Mouse (Mus musculus) brain, embryonic 18.5 days (tissue): Measurements from ENCODE around the gene Edf1.
"Not testable (repeated sequence)": the region's sequence is repeated elsewhere in the genome, so short reads cannot be mapped to it uniquely, and the experiment has no call there.

Experiments used
- DNase-seq: peaks from one replicate; pipeline ENCODE4 v3.0.0-alpha.2; 2012; ENCODE audit warnings: low read depth, low spot score

The Edf1 gene

DNA sequence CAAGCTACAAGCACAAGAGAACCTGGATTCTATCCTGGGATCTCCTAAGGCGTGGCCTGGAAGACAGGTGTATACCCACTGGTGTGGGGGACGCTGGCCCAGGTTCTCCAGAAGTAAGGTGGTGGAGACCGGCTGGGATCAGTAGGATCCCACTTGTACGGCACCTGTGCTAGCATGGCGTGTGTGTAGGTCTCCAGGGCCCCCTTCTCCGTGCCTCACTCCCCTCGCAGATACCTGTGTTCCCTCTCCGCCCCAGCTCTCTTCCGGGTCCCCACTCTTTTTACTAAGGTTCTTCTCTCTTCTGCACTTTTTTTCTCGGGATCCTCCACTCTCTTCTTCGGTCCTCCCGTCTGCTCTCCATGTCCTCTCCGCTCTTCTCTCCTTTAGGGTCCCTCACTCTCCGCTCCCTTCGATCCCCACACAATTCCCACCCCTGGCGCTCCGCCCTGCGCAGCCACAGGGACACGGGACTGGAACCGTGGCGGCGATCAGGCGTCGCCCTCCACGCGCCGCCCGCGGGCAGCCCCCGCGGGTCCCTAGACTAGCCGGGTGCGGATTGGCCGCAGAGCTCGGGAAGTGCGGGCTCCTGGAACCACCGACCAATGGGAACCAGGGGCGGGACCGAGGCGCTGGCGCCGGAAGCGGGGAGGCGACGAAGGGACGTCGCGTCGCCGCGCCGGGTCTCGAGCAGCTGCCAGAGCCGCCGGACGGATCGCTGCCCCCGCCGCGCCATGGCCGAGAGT, at the start of gene Edf1:
Gene Edf1 (plus strand): TSS at position 627 of the 743 bp plus-strand sequence.
- DNase-seq, result peak; percentile 86

DNA sequence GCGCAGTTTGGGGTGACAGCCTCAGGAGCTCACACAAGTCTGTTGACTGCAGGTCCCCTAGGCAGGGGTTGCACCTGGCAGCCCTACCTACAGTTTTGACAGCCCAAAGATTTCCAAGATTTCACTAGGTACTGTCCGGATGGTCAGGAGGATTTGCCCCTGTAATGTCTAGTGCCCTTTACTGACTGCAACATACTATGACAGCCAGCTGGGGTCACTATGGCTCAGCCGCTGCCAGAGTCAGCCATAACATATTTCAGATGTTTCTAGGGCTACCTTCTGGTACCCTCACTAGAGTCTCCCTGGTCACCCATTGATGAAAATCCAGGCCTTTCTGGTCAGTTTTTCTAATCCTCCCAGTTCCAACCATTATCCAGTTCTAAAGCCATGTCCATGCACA, 47.7 kb upstream of the Edf1 start:
- no peak for DNase-seq

DNA sequence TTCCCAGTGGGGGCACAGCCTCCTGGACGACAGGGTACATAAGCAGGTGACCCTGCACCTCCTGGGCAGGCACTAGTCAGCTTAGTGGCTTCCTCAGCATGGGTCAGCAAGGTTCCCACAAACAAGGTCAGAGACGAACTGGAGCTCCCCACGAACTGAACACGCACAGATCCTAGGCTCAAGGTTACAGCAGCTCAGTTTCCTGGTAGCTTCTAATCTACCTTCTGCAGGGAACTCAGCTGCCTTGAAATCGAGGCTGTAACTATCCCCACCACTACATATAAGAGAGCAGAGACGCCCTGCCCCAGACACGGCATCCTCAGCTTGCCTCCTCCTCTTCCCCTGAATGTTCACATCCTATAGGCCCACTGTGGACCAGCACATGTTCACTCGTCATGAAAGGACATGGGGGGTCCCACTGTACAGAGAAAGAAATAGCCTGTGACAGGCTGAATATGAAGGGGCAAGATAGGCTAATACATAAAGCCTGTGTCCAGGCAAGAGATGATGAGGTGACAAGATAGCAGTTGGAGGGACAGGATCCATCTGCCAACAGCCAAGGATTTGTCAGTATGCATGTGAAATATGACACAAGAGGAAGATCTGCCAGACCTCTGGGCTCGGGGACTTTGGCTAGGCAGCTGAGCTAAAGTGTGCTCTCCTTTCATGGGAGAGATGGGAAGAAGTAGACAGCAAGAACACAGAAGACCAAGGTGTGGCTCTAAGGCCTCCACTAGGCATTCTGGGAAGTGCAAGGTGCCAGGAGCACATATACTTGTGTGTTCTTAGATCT, 30.9 kb upstream of the Edf1 start:
- DNase-seq, result no peak

DNA sequence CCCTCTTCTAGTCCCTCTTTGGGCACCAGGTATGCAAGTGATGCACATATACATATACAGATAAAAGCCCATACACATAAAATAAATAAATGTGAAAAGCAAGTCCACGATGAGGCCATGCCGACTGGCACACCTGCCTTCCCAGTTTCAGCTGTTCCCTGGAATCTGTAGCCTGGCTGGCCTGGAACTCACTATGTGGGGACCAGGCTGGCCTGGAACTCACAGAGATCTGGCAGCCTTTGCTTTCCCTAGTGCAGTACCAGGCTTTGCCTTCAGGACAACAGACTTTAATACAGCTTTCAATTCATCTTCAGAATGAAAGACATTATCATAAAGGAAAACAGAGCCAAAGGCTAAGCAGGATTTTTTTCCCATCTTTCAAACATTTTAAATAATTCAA, 23.9 kb upstream of the Edf1 start:
- no peak for DNase-seq

DNA sequence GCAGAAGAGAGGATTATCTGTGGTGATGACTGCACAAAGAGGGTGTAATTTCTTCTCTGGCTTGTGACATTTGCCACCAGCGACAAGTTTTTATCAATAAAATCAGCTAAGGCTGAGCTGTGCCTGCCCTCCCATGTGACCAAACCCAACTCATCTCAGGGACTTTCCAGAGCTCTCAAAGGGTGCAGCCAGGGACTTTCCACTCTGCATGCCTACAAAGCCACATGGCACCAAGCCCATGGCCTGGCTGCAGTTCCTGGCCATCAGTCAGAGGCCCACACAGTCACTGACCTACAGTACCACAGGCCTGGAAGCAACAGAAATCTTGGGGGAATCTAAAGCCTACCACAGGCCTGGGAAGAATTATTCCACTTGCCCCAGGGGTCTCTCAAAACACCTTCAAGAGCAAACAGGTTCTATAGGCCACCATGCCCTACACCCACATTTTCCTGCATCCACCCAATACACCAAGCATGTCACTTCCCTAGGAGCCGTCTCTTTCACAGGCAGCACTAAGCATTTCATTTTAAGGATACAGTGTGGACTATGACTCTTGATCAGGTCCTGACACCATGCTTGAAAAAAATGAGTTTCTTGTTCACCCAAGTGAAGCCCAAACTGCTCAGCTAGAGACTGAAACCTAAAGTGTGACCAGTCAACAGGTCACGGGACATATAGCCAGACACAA, 23.3 kb upstream of the Edf1 start:
- DNase-seq, result no peak

DNA sequence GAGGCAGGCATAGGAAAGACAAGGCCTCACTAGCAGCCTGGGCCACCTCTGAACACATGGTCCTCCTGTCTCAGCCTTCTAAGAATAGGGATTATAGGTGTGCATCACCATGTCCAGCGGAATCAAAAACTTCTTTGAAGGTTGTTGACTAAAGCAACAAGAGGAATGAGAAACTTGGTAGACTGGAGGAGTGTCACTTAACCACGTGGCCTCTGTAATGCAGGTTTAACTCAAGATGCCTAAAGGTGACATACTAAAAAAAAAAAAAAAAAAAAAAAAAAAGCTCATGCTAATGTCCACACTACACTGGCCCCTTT, 22.8 kb upstream of the Edf1 start:
- DNase-seq, result no peak

DNA sequence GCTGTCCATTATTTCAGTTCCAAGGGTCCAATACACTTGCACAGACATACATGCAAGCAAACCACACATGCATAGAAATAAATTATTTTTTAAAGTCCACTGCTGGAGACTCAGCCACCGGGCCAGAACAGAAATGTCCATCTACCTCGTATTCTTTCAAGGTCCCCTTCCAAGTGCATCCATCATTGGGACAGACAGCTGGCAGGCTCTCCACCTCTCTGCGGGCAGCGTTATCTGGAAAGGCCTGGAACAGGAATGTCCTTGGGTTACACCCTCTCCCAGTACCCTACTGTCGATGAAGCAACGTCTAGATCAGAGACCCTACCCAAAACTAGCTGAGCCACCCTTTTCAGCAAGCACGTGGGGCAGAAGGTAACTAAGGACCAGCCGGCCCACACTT, 21.1 kb upstream of the Edf1 start:
- no peak for DNase-seq

DNA sequence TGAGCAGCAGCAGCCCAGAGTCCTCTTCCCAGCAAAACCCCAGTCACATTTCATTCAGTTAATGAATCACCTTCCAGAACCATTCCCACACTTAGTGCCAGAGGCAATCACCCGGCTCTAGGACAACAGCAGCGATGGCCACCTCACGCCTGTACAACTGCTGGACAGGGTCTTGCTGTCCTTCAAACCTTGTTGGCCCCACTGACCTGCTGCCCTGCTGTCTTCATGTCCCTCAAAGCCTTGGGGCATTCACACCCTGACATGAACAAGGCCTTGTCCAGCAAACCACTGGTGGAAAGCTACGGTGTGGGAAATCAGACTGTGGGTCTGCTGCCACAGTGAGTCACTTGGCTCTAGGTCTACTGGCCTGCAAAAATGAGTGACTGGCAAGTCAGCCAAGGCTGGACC, 17.1 kb upstream of the Edf1 start:
- no peak for DNase-seq

DNA sequence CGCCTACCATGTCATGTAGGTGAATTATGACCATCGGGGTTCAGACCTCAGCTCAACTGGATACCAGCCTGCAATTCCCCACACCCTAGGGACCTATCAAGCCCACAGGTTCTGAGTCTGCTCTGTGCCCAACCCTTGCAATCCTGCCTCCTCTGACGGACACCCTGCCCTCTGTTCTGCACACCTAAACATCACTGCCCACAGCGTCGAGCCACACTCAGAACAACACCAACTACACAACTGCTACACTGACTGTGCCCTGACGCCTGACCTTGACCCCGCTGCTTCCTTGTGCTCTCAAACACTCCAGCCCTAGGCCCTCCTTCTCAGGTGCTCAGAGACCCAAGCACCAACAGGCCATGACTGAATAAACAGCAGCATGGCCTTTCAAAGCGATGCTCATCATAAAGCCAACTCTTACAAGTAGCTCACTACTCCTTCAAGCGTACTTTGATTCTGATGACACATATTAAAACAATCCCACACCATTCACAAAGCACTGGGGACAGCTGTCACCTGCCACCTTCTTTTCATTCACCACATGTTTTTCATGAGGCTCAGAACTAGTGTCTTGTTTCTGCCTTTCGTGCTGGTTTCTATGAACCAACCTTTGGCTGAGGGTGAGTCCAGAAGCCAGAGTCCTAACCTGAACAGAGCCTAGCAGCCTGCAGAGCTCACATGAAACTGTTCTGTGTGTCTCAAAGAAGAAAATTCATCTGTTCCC, 15.8 kb upstream of the Edf1 start:
- no peak for DNase-seq

DNA sequence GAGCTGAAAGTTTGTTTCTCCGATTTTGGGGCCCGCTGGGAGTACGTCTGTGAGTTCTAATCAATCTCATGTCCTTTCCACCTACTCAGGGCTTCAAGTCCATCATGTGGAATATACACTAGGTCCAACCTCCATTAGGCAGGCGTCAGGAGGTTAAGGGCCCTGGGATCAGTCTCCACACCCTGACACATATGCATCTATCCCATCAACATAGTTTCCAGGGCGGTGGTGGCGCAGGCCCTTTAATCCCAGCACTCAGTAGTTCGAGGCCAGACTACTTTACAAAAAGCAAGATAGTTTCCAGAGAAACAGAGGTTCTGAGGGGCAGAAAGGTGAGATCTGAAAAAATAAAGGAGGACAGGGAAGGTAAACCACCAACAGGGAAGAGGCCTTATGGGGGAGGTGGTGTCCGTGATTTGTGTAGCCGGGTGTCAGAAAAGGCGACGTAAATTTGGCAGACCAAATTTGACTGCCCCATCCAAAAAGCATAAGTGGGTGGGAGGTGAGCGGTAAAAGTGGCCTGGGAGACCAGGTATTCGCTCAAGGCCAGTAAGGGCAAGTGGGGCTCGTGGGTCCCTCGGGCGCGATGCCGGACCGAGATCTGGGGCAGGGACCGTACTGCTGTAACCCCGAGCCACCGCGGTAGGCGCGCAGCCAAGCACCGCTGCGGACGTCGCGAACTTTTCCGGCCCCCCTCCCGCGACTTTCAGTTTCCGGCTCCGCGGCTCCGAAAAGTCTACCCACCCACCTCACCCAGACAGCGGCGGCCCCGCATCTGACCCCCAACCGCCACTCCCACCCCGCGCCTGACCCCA, 11.4 kb upstream of the Edf1 start:
- no peak for DNase-seq

DNA sequence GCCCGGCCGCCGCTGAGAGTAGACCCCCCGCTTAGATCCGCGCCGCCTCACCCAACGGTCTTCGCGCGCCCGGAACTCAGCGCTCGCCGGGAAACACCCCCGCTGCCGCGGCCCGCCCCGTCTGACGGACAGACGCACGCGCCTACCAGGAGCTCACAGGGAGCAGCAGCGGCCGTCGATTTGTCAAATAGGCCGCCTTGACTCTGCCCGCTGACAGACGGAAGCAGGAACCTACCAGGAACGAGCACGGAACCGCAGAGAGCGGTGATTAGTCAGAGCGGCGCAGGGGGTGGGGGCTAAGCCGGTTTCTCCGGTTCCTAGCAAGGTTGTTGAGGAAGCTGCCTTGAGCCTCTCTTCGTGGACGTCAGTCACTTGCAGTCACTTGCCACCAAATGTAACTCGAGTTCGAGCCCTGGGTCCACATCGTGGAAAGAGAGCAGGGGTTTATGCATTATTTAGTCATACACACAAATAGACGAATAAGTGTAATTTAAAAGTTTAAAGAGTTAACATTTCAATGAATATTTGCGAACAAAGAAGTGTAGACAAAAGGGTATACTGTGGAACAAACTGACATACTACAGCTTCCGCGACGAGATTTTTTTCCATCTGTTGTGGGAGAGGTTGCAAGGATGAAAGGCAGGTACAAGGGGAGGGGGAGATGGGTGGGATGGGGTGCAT, 10.7 kb upstream of the Edf1 start, which contains the start of gene Traf2:
Gene Traf2 (minus strand): TSS at position 130 of the 681 bp plus-strand sequence.
- peak; percentile 96 for DNase-seq

DNA sequence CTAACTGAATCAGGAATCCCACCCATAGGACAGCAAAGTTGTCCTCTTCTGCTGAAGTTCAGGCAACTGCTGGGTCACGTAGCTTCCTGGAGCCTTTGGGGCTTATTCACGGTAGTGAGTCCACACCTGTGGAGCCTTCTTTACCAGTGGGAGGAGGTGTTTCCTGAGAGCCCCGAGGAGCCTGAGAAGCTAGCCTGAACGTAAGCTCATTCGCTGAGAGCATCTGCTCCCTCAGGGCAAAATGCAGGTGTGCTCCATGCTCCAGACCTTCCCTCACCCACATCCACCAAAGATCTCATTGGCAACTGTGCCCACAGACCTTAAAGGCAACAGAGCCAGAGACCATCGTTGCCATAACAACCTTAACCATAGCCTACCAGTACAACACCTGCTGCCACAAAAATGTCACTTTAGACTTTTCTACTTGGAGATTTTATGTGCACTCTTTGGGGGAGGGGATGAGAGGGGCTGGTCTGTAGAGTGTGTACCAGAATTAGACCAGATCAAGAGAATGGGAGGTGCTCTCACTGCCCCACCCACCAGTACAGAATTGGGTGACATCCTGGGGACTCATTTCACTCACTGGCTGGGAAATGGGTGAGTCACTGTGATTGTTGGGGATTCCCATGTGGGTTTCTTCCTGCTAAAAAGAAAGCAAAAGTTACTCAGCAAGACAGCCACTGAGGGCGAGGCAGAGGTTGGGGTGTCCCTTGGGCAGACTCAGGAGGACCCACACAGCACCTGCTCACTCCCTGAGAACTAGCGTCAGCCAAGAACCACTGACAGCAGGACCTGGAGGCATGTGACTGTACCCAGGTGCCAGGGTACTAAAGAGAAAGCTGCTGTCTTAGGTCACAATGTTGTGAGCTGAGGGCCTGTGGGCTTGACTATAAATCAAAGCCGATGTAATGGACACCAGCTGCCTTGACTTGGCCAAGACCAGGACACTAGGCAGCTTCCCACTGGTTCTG, 8.3 kb upstream of the Edf1 start:
- no peak for DNase-seq

DNA sequence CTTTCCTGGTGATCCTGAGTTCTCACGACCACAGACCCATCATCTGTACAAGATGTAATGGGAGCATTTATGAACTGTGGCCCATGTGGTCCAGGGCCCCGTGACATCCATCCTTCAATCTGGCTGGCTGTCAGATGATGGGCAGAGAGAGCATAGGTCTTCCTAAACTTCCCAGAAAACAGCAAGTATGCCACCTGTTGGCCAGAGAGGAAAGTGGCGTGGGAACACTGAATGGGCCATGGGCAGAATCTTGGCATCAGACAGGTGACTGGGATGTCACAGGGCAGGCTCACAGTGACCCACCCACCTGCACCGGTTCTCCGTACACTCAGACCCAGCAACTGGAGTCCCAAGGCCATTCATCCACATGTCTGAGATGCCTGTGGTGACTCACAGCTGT, 6.5 kb upstream of the Edf1 start:
- DNase-seq, result no peak

DNA sequence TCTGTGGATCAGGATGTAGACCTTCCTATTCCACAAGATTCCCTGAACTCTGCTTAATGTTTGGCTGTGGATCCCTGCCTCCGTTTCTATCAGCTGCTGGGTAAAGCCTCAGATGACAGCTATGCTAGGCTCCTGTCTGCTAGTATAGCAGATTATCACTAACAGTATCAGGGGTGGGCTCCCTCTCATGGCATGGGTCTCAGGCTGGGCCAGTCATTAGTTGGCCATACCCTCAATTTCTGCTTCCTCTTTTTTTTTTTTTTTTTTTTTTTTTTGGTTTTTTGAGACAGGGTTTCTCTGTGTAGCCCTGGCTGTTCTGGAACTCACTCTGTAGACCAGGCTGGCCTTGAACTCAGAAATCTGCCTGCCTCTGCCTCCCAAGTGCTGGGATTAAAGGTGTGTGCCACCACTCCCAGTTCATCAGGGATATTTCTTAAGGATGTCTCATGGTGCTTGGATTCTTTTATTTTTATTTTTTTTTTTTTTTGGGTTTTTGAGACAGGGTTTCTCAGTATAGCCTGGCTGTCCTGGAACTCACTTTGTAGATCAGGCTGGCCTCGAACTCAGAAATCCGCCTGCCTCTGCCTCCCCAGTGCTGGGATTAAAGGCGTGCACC, 4.4 kb upstream of the Edf1 start:
- not testable (repeated sequence) for DNase-seq

DNA sequence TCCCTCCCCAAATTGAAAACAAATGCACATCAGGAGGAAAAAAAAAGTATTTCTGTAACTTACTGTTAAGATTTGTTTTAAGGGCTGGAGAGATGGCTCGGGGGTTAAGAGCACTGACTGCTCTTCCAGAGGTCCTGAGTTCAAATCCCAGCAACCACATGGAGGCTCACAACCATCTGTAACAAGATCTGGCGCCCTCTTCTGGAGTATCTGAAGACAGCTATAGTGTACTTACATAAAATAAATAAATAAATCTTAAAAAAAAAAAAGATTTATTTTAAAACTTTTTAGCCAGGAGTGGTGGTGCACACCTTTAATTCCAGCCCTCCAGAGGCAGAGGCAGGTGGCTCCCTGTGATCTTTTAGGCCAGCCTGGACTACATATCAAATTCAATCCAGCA, 2.2 kb upstream of the Edf1 start:
- not testable (repeated sequence) for DNase-seq

DNA sequence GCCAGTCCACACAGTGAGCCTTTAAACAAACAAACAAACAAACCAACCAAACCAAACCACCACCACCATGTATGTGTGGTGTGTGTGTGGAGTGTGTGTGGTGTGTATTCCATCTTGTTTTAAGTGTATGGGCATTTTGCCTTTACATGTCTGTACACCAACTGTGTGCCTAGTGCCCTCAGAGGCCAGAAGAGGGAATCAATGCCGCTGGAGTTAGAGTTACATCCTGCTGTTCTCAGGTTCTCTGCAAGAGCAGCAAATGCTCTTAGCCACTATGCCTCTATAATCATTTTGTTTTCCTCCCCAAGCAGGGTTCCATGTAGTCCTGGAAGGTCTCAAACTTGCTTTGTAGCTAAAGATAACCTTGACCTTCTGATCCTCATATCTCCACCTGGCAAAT, 1.4 kb upstream of the Edf1 start:
- no peak for DNase-seq

DNA sequence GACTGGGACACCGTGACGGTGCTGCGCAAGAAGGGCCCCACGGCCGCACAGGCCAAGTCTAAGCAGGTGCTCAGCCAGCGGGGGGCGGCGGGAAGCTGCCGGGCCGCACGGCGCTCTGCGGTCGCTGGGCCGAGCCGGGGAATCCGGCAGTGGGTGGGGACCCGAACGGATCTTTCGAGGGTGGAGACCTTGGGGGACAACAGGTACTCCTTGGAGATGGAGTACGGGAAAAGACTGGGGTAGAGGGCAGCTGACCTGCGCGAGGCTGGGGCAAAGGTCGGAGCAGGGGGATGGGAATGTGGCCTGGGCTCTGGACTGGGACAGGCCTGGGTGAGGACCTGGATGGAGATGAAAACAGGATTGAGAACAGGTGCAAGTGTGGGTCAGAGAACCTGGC, 315 bp downstream of the Edf1 start:
- DNase-seq, result no peak

DNA sequence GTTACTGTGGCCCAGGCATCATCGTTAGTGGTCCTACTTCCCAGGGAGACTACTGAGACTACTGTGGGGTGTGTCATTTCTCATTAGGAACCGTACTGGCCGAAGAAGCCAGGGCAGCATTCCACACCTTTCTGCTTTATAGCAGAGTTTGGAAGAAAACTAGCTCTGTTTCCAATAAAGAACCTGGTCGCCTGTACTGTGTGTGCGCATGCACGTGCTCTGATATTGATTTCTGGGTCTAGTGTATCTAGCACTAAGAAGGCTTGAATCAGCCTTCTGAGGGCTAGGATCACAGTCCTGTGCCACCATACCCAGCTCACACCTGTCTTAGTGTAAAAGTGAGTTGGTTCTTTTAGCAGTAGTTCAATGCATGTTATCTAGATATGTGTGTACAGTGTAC, 1.1 kb downstream of the Edf1 start:
- no peak for DNase-seq

DNA sequence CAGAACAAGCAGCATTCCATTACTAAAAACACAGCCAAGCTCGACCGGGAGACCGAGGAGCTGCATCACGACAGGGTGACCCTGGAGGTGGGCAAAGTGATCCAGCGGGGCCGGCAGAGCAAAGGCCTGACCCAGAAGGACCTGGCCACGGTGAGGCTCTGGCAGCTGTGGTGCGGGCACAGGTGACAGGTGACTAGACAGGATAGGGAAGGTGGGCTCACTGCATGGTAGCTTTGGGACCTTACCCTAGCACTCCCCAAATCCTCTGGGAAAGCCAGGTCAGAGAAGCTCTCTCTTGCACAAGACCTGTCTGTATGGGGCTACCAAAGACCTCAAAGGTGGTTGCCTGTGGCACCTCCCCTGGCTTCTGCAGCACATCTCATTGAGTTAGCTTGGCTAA, 2.9 kb downstream of the Edf1 start:
- DNase-seq, result no peak
